ENCODE assay signal across 10 mouse cellular contexts in the genomic region with DNA sequence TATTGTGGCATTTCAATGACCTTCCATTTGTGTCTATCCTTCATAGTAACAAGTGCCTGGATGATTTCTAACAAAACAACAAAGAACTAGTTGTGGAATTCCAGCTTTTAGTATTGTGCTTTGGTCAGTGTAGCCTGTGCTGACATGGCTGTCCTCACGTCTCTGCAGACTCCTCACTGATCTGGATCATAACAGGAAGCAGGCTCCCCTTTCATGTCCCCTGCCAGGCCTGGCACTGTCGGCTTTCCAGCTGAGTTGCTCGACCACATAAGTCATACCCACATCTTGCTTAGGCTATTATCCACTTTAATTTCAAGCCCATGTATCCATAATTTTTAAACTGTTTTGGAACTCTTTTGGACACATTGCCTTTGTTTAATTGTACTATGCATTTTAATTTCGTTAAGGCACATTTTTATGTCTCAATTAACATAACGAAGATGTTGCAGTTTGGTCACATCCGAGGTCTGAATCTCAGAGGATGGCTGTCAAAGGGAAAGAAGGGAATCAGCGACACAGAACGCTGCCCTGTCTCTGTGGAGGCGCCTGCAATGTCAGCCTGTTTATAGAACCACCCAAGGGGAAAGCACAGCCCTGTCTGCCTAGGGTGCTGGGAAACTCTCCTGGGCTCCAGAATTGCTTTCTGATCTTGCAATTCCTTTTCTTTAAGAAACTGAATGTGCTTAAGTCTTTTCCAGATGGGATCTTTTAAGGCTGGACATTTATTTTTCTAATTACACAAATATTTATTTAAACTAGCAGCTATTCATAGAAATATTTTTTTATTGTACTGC.
DNase-seq lines count a peak whose midpoint lies in the region; ATAC-seq and TF ChIP-seq lines count a peak whose summit lies in the region.
"Had no signal": no experiment of that assay in that cellular context is flagged by ENCODE, and none has a peak within 500 bp of the region (broad histone marks: within the 10 kb centered on the region; RNA-seq: fewer than 3 reads in every experiment).

No protein-coding gene starts in this region.

- WGBS in heart, embryonic 12.5 days: 22% methylated on average over 9 of the region's 9 CpGs
- 28% methylated on average over 9 of the region's 9 CpGs for WGBS in embryonic facial prominence, embryonic 14.5 days
- 29% methylated on average over 9 of the region's 9 CpGs for WGBS in midbrain, embryonic 10.5 days

- no peak overlapping the region for H3K27ac ChIP-seq in heart, embryonic 12.5 days (ENCODE audit: poor library complexity, severe bottlenecking)
- no peak overlapping the region for H3K27ac ChIP-seq in embryonic facial prominence, embryonic 14.5 days (replicated peaks; ENCODE audit: low read depth, low read length)
- H3K27ac ChIP-seq in midbrain, embryonic 10.5 days (replicated peaks): peak overlapping the region; percentile 61
- H3K27ac ChIP-seq: heart, adult 2 months; liver, embryonic 13.5 days had no signal

- intact Hi-C loops in heart, postnatal 14 days (cut with DNase I): no loop called here

- no peaks in the 10 kb centered on the region for H3K36me3 ChIP-seq in heart, embryonic 12.5 days
- H3K36me3 ChIP-seq in embryonic facial prominence, embryonic 14.5 days (ENCODE audit: control insufficient read depth, insufficient read depth, low read length): no peaks in the 10 kb centered on the region
- no peaks in the 10 kb centered on the region for H3K36me3 ChIP-seq in midbrain, embryonic 10.5 days
- H3K36me3 ChIP-seq: liver, embryonic 13.5 days had no signal

- DNase-seq in heart, postnatal 14 days: no peak
- DNase-seq in brain, embryonic 14.5 days (ENCODE audit: low read depth): peak; percentile 49
- DNase-seq in embryonic facial prominence, embryonic 14.5 days (ENCODE audit: low spot score): peak; percentile 34
- peak; percentile 37 for DNase-seq in midbrain, embryonic 10.5 days (ENCODE audit: low spot score)
- DNase-seq in right cerebral cortex, postnatal 4 days: no peak
- no peak for DNase-seq in urinary bladder, postnatal 25 days (ENCODE audit: low spot score)
- no peak for DNase-seq in ovary, adult 18-20 months (ENCODE audit: low spot score)
- DNase-seq: heart, adult 2 months; liver, embryonic 13.5 days had no signal

- TF ChIP-seq POLR2A in brain, embryonic 14.5 days (IDR thresholded peaks at IDR 0.05; ENCODE audit: borderline replicate concordance, extremely low read depth, insufficient read depth, insufficient read length, poor library complexity, severe bottlenecking): no peak

- no peak overlapping the region for H3K4me2 ChIP-seq in heart, embryonic 12.5 days
- no peak overlapping the region for H3K4me2 ChIP-seq in embryonic facial prominence, embryonic 14.5 days (ENCODE audit: low read depth, low read length)
- H3K4me2 ChIP-seq: liver, embryonic 13.5 days had no signal

- H3K9ac ChIP-seq in heart, embryonic 12.5 days: no peak overlapping the region
- H3K9ac ChIP-seq in embryonic facial prominence, embryonic 14.5 days (ENCODE audit: low read depth, low read length): no peak overlapping the region
- H3K9ac ChIP-seq: liver, embryonic 13.5 days had no signal

- no peak overlapping the region for H3K4me3 ChIP-seq in heart, embryonic 12.5 days
- no peak overlapping the region for H3K4me3 ChIP-seq in embryonic facial prominence, embryonic 14.5 days (ENCODE audit: low read depth, low read length)
- no peak overlapping the region for H3K4me3 ChIP-seq in midbrain, embryonic 10.5 days
- H3K4me3 ChIP-seq: heart, adult 2 months; liver, embryonic 13.5 days had no signal

- TF ChIP-seq CTCF in brain, embryonic 14.5 days (IDR thresholded peaks at IDR 0.05; ENCODE audit: borderline replicate concordance, extremely low read depth, insufficient read depth, insufficient read length): no peak

- H3K9me3 ChIP-seq in heart, embryonic 12.5 days (replicated peaks): no peaks in the 10 kb centered on the region
- no peaks in the 10 kb centered on the region for H3K9me3 ChIP-seq in embryonic facial prominence, embryonic 14.5 days (ENCODE audit: control insufficient read depth, low read length)
- H3K9me3 ChIP-seq in midbrain, embryonic 10.5 days (replicated peaks): no peaks in the 10 kb centered on the region
- H3K9me3 ChIP-seq: liver, embryonic 13.5 days had no signal

- 0 out of 2 replicates have a peak, but pooled peaks have one; percentile 64 for ATAC-seq in heart, embryonic 12.5 days (ENCODE audit: insufficient number of reproducible peaks, low FRiP score)
- 0 out of 2 replicates have a peak, but pooled peaks have one; percentile 47 for ATAC-seq in embryonic facial prominence, embryonic 14.5 days (ENCODE audit: low read depth)

- peaks cover 10% of the 10 kb centered on the region; the same call in 1 of the 2 replicates for H3K4me1 ChIP-seq in heart, embryonic 12.5 days (replicated peaks)
- peaks cover 6% of the 10 kb centered on the region; the same call in 1 of the 2 replicates for H3K4me1 ChIP-seq in embryonic facial prominence, embryonic 14.5 days (ENCODE audit: control insufficient read depth, insufficient read depth, low read length)
- peaks cover 7% of the 10 kb centered on the region; the same call in 1 of the 2 replicates for H3K4me1 ChIP-seq in midbrain, embryonic 10.5 days
- H3K4me1 ChIP-seq: liver, embryonic 13.5 days had no signal

- H3K27me3 ChIP-seq in heart, embryonic 12.5 days (replicated peaks): no peaks in the 10 kb centered on the region
- no peaks in the 10 kb centered on the region for H3K27me3 ChIP-seq in embryonic facial prominence, embryonic 14.5 days (replicated peaks; ENCODE audit: control insufficient read depth, insufficient read depth, low read length)
- no peaks in the 10 kb centered on the region for H3K27me3 ChIP-seq in midbrain, embryonic 10.5 days (ENCODE audit: low read depth, poor library complexity, severe bottlenecking)
- H3K27me3 ChIP-seq: liver, embryonic 13.5 days had no signal

Comparison
In these comparisons a context has a peak if more than half of its experiments do, and no peak if none do; other contexts are left out.
1. DNase-seq: peak in brain, embryonic 14.5 days (single experiment), embryonic facial prominence, embryonic 14.5 days (single experiment) and midbrain, embryonic 10.5 days (single experiment); none in heart, postnatal 14 days (0 of 2), right cerebral cortex, postnatal 4 days (single experiment), urinary bladder, postnatal 25 days (single experiment) and ovary, adult 18-20 months (single experiment).